Mouse (Mus musculus) heart, postnatal 0 days (tissue): Measurements from ENCODE around the gene Mark3. TPM values are rescaled to one million over a fixed set of nuclear protein-coding genes. Genes with fewer than 3 reads are reported as not detected.

Source experiments
- ATAC-seq: fragments of 200-750 bp; cut with Nextera tagmentation; 2 replicates; pipeline ENCODE4 v1.8.0; 2017; ENCODE audit warnings: low read depth, moderate number of reproducible peaks, moderate library complexity; ENCODE audit not compliant: insufficient read depth
- DNase-seq: peaks from one replicate; pipeline ENCODE4 v3.0.0-alpha.2; 2016; ENCODE audit warnings: low spot score
- H3K27ac ChIP-seq: fragments of 300-500 bp; sonication (generic); 2 replicates; pipeline ENCODE4 v1.5.1; 2014; ENCODE audit warnings: low read depth, mild to moderate bottlenecking
- H3K27me3 ChIP-seq: fragments of 300-500 bp; sonication (generic); 2 replicates; pipeline ENCODE4 v1.6.1; 2014; ENCODE audit warnings: low read length, mixed read lengths; ENCODE audit not compliant: control insufficient read depth, insufficient read depth
- H3K36me3 ChIP-seq: fragments of 300-500 bp; sonication (generic); replicated peaks from 2 replicates; pipeline ENCODE4 v1.6.1; 2014; ENCODE audit warnings: low read length, mixed read lengths; ENCODE audit not compliant: control insufficient read depth, insufficient read depth
- H3K4me1 ChIP-seq: fragments of 300-500 bp; sonication (generic); 2 replicates; pipeline ENCODE4 v1.6.1; 2014; ENCODE audit warnings: antibody characterized with exemption; ENCODE audit not compliant: control insufficient read depth, insufficient read depth
- H3K4me2 ChIP-seq: fragments of 300-500 bp; sonication (generic); 2 replicates; pipeline ENCODE4 v1.6.1; 2014; ENCODE audit warnings: low read depth, mild to moderate bottlenecking, low read length, moderate library complexity
- H3K4me3 ChIP-seq: fragments of 300-500 bp; sonication (generic); 2 replicates; pipeline ENCODE4 v1.5.1; 2014; ENCODE audit warnings: low read depth, low read length
- H3K9ac ChIP-seq: fragments of 300-500 bp; sonication (generic); replicated peaks from 2 replicates; pipeline ENCODE4 v1.6.1; 2014; ENCODE audit warnings: low read depth, low read length, mixed read lengths
- H3K9me3 ChIP-seq: fragments of 300-500 bp; sonication (generic); replicated peaks from 2 replicates; pipeline ENCODE4 v1.6.1; 2016; ENCODE audit warnings: low read length; ENCODE audit not compliant: control insufficient read depth
- CTCF ChIP-seq: IDR thresholded peaks from 2 replicates; pipeline ENCODE4 v1.5.1; 2016; ENCODE audit warnings: antibody characterized with exemption, control low read depth, low read depth
- EP300 ChIP-seq: IDR thresholded peaks from 2 replicates; pipeline ENCODE4 v1.6.1; 2016; ENCODE audit warnings: antibody characterized with exemption, low read depth
- WGBS: fragments of 180-500 bp; shearing (Covaris S2); extraction: QIAGEN DNeasy Blood & Tissue Kit; methylation state at CpG from one replicate; pipeline ENCODE4 v1.1.7; 2014; 5-methylcytosine and 5-hydroxymethylcytosine counted together
- polyA plus RNA-seq: library from polyadenylated mRNA; unstranded; fragments of >200 nt; fragmentation: Nextera tagmentation; extraction: Ambion mirVana; gene quantifications from 2 replicates; pipeline ENCODE4 v1.2.1, GENCODE M21; 2015
- total RNA-seq: library from RNA; depleted of rRNA; stranded (reverse); fragments of >200 nt; gene quantifications from 2 replicates; pipeline ENCODE4 v1.2.3, GENCODE M21; 2014; ENCODE audit warnings: low replicate concordance; rRNA removed

Mark3 gene
- total and polyA plus RNA-seq, 2 experiments from 2014 or later = 20.0 to 66.3 TPM

DNA sequence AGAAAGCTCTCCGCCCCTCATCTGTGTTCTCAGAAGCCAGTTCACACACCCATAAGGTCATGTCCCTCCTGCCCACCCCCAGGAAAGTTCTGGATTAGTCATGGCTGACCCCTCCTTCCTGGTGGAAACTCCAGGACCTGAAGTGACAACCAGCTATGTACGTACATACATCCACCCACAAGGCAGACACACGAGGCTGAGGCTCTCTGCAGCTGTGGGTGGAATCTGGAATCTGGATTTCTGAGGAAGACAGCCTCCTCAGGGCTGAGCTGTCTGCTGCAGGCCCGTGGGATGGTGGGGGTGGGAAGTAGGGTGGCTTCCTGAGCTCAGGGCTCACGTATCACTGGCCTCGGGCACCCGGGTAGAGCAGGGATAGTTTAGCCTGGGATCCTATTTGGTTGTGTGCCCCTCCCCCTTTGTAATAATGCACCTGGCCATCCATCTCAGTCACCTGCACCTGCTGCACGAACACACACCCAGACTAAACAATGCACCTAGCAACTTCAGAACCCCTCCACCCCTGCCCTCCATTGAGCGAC is 126.7 kb downstream of the Mark3 start:
- no peaks in the 10 kb centered on the region for H3K27me3 ChIP-seq
- no peaks in the 10 kb centered on the region for H3K9me3 ChIP-seq
- H3K27ac ChIP-seq = no peak overlapping the region
- no peak overlapping the region for H3K9ac ChIP-seq
- no peak overlapping the region for H3K4me2 ChIP-seq
- no peak overlapping the region for H3K4me3 ChIP-seq
- peaks cover 18% of the 10 kb centered on the region for H3K4me1 ChIP-seq
- WGBS = 55% methylated on average over 9 of the region's 9 CpGs
- TF ChIP-seq CTCF = no peak
- no peak for TF ChIP-seq EP300
- DNase-seq (no peak), ATAC-seq (no peak)
- H3K36me3 ChIP-seq = no peaks in the 10 kb centered on the region

DNA sequence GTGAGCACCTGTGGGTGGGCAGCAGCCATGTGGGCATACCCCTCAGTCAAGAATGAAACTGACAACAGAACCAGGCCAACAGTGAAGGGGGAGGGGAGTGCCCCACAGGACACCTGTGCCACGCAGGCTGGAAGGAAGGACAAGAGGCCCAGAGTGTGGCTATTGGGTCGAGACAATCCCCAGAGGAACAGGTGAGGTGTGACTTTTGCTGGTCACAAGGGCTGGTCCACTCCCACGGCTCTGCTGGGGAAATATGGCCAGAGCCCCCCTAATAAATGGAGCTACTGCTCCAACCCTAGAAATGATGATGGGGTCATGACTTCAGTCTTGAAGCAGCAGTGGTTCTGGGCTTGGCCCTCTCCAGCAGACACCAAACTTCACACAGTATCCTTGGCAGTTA is 129.0 kb downstream of the Mark3 start:
- WGBS = 78% methylated on average over 3 of the region's 3 CpGs
- Histone ChIP-seq H3K27me3 (no peaks in the 10 kb centered on the region), H3K27ac (no peak overlapping the region), H3K9ac (no peak overlapping the region), H3K4me3 (no peak overlapping the region), H3K36me3 (no peaks in the 10 kb centered on the region), H3K4me2 (no peak overlapping the region), H3K9me3 (no peaks in the 10 kb centered on the region), H3K4me1 (peaks cover 24% of the 10 kb centered on the region)
- TF ChIP-seq CTCF (no peak), EP300 (no peak)
- DNase-seq = no peak
- no peak for ATAC-seq

DNA sequence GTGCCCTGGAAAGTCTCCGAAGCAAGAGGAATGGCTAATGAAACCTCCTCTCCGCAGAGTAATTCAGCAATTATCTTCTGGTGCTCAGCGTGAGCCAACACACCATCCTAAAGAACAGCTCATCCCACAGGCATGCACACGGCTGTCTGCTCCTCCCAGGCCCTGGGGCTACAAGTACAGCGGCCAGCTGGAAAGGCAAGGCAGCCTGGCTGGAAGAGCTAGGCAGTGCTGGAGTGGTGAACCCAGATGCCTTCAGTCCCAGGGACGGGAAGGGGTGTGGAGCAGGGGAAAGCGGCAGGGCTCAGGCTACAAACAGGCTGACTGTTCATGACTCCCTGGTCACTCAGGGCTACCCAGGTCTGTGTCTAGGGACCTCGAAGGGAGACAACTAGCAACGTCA is 130.3 kb downstream of the Mark3 start:
- TF ChIP-seq CTCF (no peak), EP300 (no peak)
- DNase-seq = peak; percentile 59
- H3K4me2 ChIP-seq = no peak overlapping the region
- no peaks in the 10 kb centered on the region for H3K27me3 ChIP-seq
- ATAC-seq = peak; percentile 52
- 22% methylated on average over 9 of the region's 9 CpGs for WGBS
- peaks cover 24% of the 10 kb centered on the region for H3K4me1 ChIP-seq
- H3K27ac ChIP-seq = peak overlapping the region; percentile 87
- no peak overlapping the region for H3K4me3 ChIP-seq
- no peak overlapping the region for H3K9ac ChIP-seq
- peaks cover 12% of the 10 kb centered on the region for H3K36me3 ChIP-seq
- H3K9me3 ChIP-seq = no peaks in the 10 kb centered on the region

DNA sequence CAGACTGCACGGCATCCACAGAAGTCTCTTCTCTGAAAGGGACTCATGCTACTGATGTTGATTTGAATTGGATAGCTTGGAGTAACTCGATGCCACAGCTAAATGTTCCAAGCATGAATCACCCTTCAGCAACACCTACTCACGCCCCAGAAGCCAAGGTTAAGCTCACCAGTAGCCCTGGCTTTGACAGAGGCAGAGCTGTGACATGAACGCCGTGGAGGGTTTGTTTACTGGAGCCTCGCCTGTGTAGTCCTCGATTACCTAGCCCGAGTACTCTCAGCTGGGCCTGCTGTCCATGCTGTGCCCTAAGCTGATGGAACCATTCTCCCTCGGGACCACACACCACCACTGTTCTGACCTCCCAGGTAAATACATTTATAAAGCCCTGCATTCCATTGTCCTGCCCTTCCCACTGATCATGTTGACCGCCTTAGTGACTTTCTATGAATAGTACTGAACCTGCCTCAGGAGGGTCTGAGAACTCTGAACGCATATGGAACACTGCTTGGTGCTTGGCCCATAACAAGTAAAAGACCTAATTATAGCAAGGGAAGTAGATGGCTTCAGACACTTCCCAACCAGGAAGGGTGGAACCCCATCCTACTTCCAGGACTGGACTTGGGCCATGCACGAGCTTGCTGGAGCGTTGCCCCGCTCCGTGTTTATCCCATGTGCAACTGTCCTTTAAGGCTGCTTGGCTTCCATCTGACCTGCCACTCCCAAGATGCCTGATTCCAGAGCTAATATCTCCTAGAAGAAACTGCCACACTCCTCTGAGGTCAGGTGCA is 131.1 kb downstream of the Mark3 start:
- H3K9ac ChIP-seq = no peak overlapping the region
- peak; percentile 79 for DNase-seq
- H3K36me3 ChIP-seq = peaks cover 20% of the 10 kb centered on the region
- WGBS = 20% methylated on average over 15 of the region's 15 CpGs
- no peak overlapping the region for H3K4me3 ChIP-seq
- peak; percentile 76 for ATAC-seq
- H3K27me3 ChIP-seq = no peaks in the 10 kb centered on the region
- TF ChIP-seq CTCF = no peak
- peak; percentile 86 for TF ChIP-seq EP300
- no peaks in the 10 kb centered on the region for H3K9me3 ChIP-seq
- no peak overlapping the region for H3K4me2 ChIP-seq
- H3K27ac ChIP-seq = peak overlapping the region; percentile 87
- peaks cover 24% of the 10 kb centered on the region for H3K4me1 ChIP-seq

Other genes with a start within 250 kb of the Mark3 start
- 119 and 147 TPM in 2 replicates for gene Cdc42bpb, start 196.8 kb upstream of the Mark3 start, total RNA-seq
- gene Cdc42bpb, start 196.8 kb upstream of the Mark3 start, polyA plus RNA-seq = 13.9 and 18.2 TPM in 2 replicates
- gene Lbhd2, start 167.7 kb upstream of the Mark3 start, total RNA-seq = not detected in 2 replicates
- gene Lbhd2, start 167.7 kb upstream of the Mark3 start, polyA plus RNA-seq = not detected in 2 replicates
- 7.9 and 51.6 TPM in 2 replicates for gene Exoc3l4, start 157.5 kb upstream of the Mark3 start, total RNA-seq
- 8.5 and 9.8 TPM in 2 replicates for gene Exoc3l4, start 157.5 kb upstream of the Mark3 start, polyA plus RNA-seq
- gene Tnfaip2, start 132.1 kb upstream of the Mark3 start, total RNA-seq = 12.5 and 14.8 TPM in 2 replicates
- gene Tnfaip2, start 132.1 kb upstream of the Mark3 start, polyA plus RNA-seq = 8.9 and 9.5 TPM in 2 replicates
- 4.0 and 4.3 TPM in 2 replicates for gene Gm266, start 88.7 kb upstream of the Mark3 start, total RNA-seq
- 0.85 and 1.3 TPM in 2 replicates for gene Gm266, start 88.7 kb upstream of the Mark3 start, polyA plus RNA-seq
- gene Eif5, start 36.5 kb upstream of the Mark3 start, total RNA-seq = 153 and 223 TPM in 2 replicates
- 360 and 361 TPM in 2 replicates for gene Eif5, start 36.5 kb upstream of the Mark3 start, polyA plus RNA-seq
- gene Ckb, start 97.8 kb downstream of the Mark3 start, total RNA-seq = 735 and 758 TPM in 2 replicates
- 334 and 359 TPM in 2 replicates for gene Ckb, start 97.8 kb downstream of the Mark3 start, polyA plus RNA-seq
- 23.5 and 24.9 TPM in 2 replicates for gene Trmt61a, start 103.6 kb downstream of the Mark3 start, total RNA-seq
- 4.1 and 6.1 TPM in 2 replicates for gene Trmt61a, start 103.6 kb downstream of the Mark3 start, polyA plus RNA-seq
- 13.3 and 16.3 TPM in 2 replicates for gene Bag5, start 138.7 kb downstream of the Mark3 start, total RNA-seq
- gene Bag5, start 138.7 kb downstream of the Mark3 start, polyA plus RNA-seq = 32.4 and 34.7 TPM in 2 replicates
- 18.5 and 50.7 TPM in 2 replicates for gene Apopt1, start 138.7 kb downstream of the Mark3 start, total RNA-seq
- 56.4 and 58.9 TPM in 2 replicates for gene Apopt1, start 138.7 kb downstream of the Mark3 start, polyA plus RNA-seq
- gene Klc1, start 184.3 kb downstream of the Mark3 start, total RNA-seq = 82.7 and 129 TPM in 2 replicates
- gene Klc1, start 184.3 kb downstream of the Mark3 start, polyA plus RNA-seq = 86.8 and 90.9 TPM in 2 replicates
- gene Xrcc3, start 239.3 kb downstream of the Mark3 start, total RNA-seq = 3.5 and 40.9 TPM in 2 replicates
- 1.6 and 2.0 TPM in 2 replicates for gene Xrcc3, start 239.3 kb downstream of the Mark3 start, polyA plus RNA-seq
- 75.9 and 85.0 TPM in 2 replicates for gene Zfyve21, start 239.6 kb downstream of the Mark3 start, total RNA-seq
- 91.1 and 106 TPM in 2 replicates for gene Zfyve21, start 239.6 kb downstream of the Mark3 start, polyA plus RNA-seq